Mouse (Mus musculus) intestine, postnatal 0 days (tissue): ENCODE results near the gene Cherp. TPM values are rescaled to one million over a fixed set of nuclear protein-coding genes. Genes with fewer than 3 reads are reported as not detected.

ENCODE experiments used
- ATAC-seq: fragments of 200-750 bp; cut with Nextera tagmentation; 2 replicates; pipeline ENCODE4 v1.8.0; 2017; ENCODE audit warnings: mild to moderate bottlenecking, moderate TSS enrichment, moderate library complexity
- H3K27ac ChIP-seq: fragments of 300-500 bp; sonication (generic); 2 replicates; pipeline ENCODE4 v1.5.1; 2014; ENCODE audit warnings: mild to moderate bottlenecking, low read depth, low read length, moderate library complexity
- H3K27me3 ChIP-seq: fragments of 300-500 bp; sonication (generic); replicated peaks from 2 replicates; pipeline ENCODE4 v1.6.1; 2014; ENCODE audit warnings: low read length, mixed read lengths; ENCODE audit not compliant: control insufficient read depth, insufficient read depth
- H3K36me3 ChIP-seq: fragments of 300-500 bp; sonication (generic); 2 replicates; pipeline ENCODE4 v1.6.1; 2014; ENCODE audit warnings: mild to moderate bottlenecking, moderate library complexity; ENCODE audit not compliant: control insufficient read depth, insufficient read depth
- H3K4me1 ChIP-seq: fragments of 300-500 bp; sonication (generic); replicated peaks from 2 replicates; pipeline ENCODE4 v1.6.1; 2014; ENCODE audit warnings: antibody characterized with exemption, low read length, mixed read lengths; ENCODE audit not compliant: control insufficient read depth, insufficient read depth
- H3K4me2 ChIP-seq: fragments of 300-500 bp; sonication (generic); replicated peaks from 2 replicates; pipeline ENCODE4 v1.6.1; 2014; ENCODE audit warnings: low read depth, mild to moderate bottlenecking, moderate library complexity
- H3K4me3 ChIP-seq: fragments of 300-500 bp; sonication (generic); 2 replicates; pipeline ENCODE4 v1.5.1; 2014; ENCODE audit warnings: low read depth, low read length
- H3K9ac ChIP-seq: fragments of 300-500 bp; sonication (generic); 2 replicates; pipeline ENCODE4 v1.6.1; 2014; ENCODE audit warnings: mild to moderate bottlenecking, low read depth, low read length
- H3K9me3 ChIP-seq: fragments of 300-500 bp; sonication (generic); 2 replicates; pipeline ENCODE4 v1.6.1; 2016; ENCODE audit warnings: mixed run types; ENCODE audit not compliant: control insufficient read depth
- CTCF ChIP-seq: sonication (generic); IDR thresholded peaks from 2 replicates; pipeline ENCODE4 v1.5.1; 2016; ENCODE audit warnings: low read depth, mild to moderate bottlenecking, control low read depth, antibody characterized with exemption, moderate library complexity
- WGBS: fragments of 180-500 bp; shearing (Covaris S2); extraction: QIAGEN DNeasy Blood & Tissue Kit; methylation state at CpG from one replicate; pipeline ENCODE4 v1.1.7; 2014; 5-methylcytosine and 5-hydroxymethylcytosine counted together
- polyA plus RNA-seq: library from polyadenylated mRNA; unstranded; fragments of >200 nt; fragmentation: Nextera tagmentation; extraction: Ambion mirVana; gene quantifications from 2 replicates; pipeline ENCODE4 v1.2.1, GENCODE M21; 2015

The Cherp gene
- polyA plus RNA-seq: 17.8 and 19.4 TPM in 2 replicates

DNA sequence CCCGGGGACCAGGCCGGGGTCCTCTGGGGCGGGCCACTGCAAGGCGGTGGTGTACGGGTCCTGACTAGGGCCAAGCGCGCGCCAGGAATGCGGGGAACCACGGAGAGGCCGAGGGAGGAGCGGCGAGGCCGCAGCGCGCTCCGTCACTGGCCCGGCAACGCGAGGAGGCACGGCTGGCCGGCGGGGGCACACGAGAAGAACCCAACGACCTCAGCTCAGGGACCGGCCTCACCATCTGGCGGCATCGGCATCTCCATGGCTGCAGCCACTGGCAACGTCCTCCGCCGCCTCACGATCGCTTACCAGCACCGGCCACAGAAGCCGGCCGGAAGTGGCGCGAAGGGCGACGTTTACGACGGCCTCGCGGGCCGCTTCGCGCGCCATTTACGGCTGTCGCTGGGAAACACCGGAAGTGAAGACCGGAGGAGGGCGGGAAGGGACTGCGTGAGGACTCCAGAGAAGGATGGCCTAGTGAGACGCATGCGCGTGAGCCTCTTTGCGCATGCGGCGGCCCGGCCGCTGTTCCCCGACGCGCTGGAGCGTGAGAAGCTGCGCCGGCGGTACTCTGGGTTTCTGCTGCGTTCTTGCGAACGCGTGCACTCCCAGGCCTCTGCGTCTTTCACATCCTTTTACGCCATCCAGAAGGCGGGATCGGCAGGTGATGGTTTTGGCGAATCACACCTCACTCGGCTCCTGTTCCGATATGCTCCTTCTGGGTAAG, at the start of gene Cherp:
Cherp (minus strand) TSS at position 401 of the 721 bp plus-strand sequence.
- peak within 1 kb of the TSS; percentile 69 for H3K9ac ChIP-seq
- peak within 1 kb of the TSS; percentile 70 for H3K4me2 ChIP-seq
- peaks cover 4% of the 10 kb centered on the region; the same call in 1 of the 2 replicates for H3K4me1 ChIP-seq
- peak within 1 kb of the TSS; percentile 89 for H3K4me3 ChIP-seq
- 0 out of 2 replicates have a peak, but pooled peaks have one; percentile 33 for TF ChIP-seq CTCF
- H3K36me3 ChIP-seq: peaks cover 18% of the 10 kb centered on the region
- peak; percentile 93 for ATAC-seq
- no peaks in the 10 kb centered on the region for H3K27me3 ChIP-seq
- under 1% methylated on average over 79 of the region's 80 CpGs for WGBS
- no peaks in the 10 kb centered on the region for H3K9me3 ChIP-seq
- peak within 1 kb of the TSS; percentile 84 for H3K27ac ChIP-seq

DNA sequence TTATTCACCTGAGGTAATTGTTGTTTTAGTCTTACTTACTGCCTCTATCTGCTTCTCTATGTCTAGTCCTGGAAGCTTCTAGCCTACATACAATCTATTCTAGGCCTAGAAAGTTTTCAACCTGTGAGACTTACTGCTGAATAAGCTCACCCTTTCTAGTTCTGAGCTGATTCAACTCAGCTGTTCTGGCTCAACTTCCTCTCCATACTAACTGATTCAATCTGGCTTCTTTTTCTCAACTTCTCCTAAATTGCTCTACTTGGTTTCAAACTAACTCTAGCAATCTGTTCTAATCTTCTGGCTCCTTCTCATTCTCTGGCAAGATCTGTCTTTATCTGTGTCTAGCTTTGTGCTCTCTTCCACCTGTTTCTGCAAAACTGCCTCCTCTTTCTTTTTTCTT, 46.9 kb upstream of the Cherp start:
- no peaks in the 10 kb centered on the region for H3K27me3 ChIP-seq
- no peaks in the 10 kb centered on the region for H3K9me3 ChIP-seq
- no peak overlapping the region for H3K9ac ChIP-seq
- H3K27ac ChIP-seq: no peak overlapping the region
- no peak for ATAC-seq
- no peak overlapping the region for H3K4me3 ChIP-seq
- H3K4me1 ChIP-seq: no peaks in the 10 kb centered on the region
- no peaks in the 10 kb centered on the region; the same call in 1 of the 2 replicates for H3K36me3 ChIP-seq
- H3K4me2 ChIP-seq: no peak overlapping the region
- TF ChIP-seq CTCF: no peak

DNA sequence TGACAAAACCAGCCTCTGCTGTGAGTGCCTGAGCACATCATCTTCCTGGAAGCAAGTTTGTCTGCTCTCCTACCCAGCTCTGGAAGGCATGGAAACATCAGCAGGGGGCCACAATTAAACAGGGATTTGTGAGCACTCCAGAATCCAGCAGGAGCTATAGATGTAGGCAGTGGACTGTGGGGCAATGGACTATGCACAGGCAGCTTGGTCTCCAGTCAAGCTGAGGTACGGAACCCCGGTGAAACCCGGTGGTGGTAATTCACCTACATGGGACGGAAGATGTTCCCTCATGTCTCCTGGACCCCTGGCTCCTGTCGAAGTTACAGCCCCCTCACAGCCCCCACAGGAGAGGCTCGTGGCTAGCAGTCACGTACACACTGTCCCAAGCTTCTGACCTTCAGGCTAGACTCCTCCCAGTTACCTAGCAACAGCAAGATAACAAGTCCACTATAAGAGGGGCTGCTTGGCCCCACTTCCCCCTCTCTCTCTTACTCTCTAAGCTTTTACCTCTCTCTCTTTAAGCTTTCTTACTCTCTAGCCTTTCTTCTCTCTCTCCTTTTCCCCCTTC, 42.5 kb upstream of the Cherp start:
- 57% methylated on average over 7 of the region's 7 CpGs for WGBS
- no peak overlapping the region for H3K9ac ChIP-seq
- ATAC-seq: no peak

DNA sequence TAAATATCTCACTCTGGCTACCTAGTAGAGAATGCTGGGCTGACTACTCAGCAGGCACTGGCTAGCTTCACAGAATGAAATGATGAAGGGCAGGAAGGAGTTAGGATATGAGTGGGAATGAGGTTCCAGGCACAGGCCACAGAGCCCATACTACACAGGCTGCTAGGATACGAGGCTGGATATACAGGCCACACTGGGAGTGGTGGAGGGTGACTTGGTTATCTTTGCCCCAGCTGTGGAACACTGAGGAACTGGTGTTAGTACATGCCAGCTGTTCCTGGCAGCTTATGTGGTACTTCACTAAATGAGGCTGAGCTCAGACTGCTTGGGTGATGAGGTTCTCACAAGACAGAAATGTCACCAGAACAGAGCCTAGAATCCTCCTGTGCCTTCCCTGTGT, 38.1 kb upstream of the Cherp start:
- ATAC-seq: no peak
- 76% methylated on average over 1 of the region's 1 CpGs for WGBS
- no peaks in the 10 kb centered on the region for H3K27me3 ChIP-seq
- no peaks in the 10 kb centered on the region for H3K9me3 ChIP-seq
- no peak overlapping the region for H3K27ac ChIP-seq
- no peak overlapping the region for H3K4me3 ChIP-seq
- H3K9ac ChIP-seq: no peak overlapping the region
- H3K4me1 ChIP-seq: peaks cover 11% of the 10 kb centered on the region
- TF ChIP-seq CTCF: no peak
- H3K36me3 ChIP-seq: no peaks in the 10 kb centered on the region
- H3K4me2 ChIP-seq: no peak overlapping the region

More for the DNA sequence above, 42.5 kb upstream of the Cherp start:
- Histone ChIP-seq H3K36me3 (no peaks in the 10 kb centered on the region), H3K27ac (no peak overlapping the region), H3K9me3 (no peaks in the 10 kb centered on the region), H3K4me2 (no peak overlapping the region), H3K27me3 (no peaks in the 10 kb centered on the region), H3K4me1 (no peaks in the 10 kb centered on the region), H3K4me3 (no peak overlapping the region)
- TF ChIP-seq CTCF: no peak

DNA sequence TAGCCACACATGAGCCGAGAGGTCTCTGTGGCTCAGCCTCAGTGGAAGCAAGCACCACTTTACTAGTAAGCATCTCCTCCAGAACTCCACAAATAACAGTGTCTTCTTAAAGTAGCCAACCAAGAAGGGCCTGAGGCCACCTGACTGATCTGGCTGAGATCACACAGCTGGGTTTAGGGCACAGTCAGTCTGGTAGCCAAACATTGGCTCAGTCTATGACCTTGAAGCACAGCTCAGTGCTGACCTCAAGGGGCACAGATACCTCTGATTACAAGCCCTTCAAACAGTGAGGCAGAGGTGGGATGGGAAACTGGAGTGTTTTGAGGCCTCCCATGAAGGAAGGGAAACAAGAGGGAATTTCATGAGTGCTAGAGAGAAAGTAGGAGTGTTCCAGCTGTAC, 37.6 kb upstream of the Cherp start:
- no peak for ATAC-seq
- H3K9me3 ChIP-seq: no peaks in the 10 kb centered on the region
- H3K4me2 ChIP-seq: no peak overlapping the region
- no peak for TF ChIP-seq CTCF
- no peak overlapping the region for H3K27ac ChIP-seq
- H3K27me3 ChIP-seq: no peaks in the 10 kb centered on the region
- no peaks in the 10 kb centered on the region for H3K36me3 ChIP-seq
- no peak overlapping the region for H3K4me3 ChIP-seq
- WGBS: 92% methylated on average over 1 of the region's 1 CpGs
- no peak overlapping the region for H3K9ac ChIP-seq
- peaks cover 11% of the 10 kb centered on the region for H3K4me1 ChIP-seq

DNA sequence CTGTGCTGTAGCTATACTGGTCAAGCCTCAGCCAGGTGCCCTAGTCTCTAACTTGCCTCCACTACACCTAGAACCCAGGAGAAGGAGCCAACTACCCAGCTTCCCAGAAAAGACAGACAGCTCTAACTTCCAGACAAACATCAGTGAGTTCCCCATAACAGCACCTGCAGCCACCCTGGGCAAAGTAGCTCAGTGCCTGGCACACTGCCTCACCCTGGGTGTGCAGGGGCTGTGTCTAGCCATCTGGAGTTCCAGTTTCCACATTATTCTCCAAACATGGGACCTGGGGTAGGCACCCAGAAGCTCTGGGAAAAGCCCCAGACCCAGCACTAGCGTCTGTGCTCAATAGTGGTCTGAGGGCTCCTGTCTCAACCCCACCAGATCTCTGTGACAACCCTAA, 32.5 kb upstream of the Cherp start:
- Histone ChIP-seq H3K4me2 (no peak overlapping the region), H3K36me3 (no peaks in the 10 kb centered on the region), H3K9me3 (no peaks in the 10 kb centered on the region), H3K27ac (no peak overlapping the region), H3K4me3 (no peak overlapping the region), H3K27me3 (no peaks in the 10 kb centered on the region), H3K9ac (no peak overlapping the region), H3K4me1 (peaks cover 11% of the 10 kb centered on the region)
- 91% methylated on average over 1 of the region's 1 CpGs for WGBS
- no peak for ATAC-seq
- no peak for TF ChIP-seq CTCF
